Mouse (Mus musculus) right cerebral cortex, postnatal 25 days (tissue): ENCODE results near the gene Strip1.

ENCODE experiments used
- DNase-seq: peaks from one replicate; pipeline ENCODE4 v3.0.0; 2022

The Strip1 gene

GRCm38 (mm10) chr3:107583893-107584292, 47.6 kb downstream of the Strip1 start:
- DNase-seq, result no peak

DNA sequence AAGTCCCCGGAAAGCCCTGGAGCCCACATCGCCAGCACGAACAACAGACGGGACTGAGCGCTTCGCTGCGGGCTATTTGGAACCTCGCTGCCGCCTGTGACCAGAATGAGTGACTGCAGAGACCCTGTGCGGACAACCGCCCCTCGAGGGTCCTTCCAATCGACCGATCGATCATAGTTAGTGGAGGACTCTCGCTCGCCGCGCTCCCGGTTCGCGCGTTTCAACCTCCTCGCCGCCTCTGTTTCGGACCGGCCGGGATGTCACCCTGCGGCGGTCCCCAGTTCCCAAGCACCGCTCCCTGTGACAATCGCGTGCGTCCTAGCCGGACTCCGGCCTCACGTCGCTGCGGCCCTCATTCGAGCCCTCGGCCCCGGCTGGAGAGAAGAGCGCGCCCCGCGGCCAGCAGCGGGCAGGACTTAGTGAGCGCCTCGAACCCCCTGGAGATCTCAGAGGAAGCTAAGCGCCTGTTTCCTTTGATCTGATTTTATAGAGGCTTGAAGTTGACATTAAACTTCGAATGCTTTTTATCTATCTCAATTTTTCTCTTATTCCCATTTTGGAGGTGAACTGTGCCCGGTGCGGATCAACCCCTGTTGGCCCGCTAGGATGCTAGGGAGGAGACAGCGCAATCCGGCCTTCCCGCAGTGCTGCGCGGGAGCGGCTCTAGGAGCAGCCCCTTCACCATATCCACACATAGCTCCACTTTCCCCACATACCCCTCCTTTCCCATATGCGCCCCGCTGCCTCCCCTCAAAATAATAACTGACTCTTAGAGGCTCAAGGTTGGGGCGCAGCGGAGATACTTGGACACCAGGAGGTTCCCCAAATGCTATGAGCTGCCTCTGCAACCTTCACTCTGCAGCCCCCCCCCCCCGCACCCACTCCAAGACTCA, 48.4 kb downstream of the Strip1 start:
- no peak for DNase-seq

- no peak for DNase-seq
Measured at GRCm38 (mm10) chr3:107582130-107582874, 49.2 kb downstream of the Strip1 start.

DNA sequence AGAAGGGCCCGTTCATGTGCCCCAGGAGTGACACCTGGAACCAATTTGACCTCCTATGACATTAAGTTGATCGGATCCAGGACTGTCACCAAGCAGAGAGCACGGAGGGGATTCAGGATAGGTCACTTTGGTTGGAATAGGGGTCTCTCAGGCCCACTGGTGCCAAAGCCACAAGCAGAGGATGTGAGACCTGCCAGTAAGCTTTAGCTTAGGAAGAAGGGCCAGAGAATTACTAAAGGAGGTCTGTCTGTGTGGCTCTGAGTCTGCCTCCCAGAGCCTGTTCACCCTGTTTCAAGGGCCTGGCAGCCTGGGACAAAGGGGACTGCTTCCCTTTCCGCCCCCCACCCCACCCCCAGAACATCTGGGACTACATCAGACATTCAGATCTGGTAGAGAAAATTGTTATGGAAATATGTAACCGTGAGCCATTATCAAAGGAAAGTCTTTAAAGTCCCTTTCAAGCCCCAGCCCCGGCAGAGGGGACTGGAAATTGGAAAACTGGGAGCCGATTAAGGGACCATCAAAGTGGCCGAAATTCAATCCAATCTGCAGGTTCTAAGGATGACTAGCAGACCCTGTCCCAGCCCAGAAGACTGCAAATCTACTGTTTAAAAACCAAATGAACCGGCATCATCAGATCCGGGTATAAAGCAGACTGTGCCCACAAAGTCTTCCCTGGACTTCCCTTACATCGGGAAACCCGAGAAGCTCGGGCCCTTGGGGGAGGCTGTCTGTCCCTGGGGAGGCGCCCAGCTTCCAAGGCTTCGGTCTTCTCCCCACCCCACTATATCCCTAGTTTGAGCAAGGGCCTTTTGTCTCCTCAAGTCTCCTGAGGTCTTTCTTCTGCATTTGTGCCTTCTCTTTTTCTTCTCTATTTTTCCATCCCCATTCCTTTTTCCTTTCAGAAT, 50.1 kb downstream of the Strip1 start:
- DNase-seq, result no peak

DNA sequence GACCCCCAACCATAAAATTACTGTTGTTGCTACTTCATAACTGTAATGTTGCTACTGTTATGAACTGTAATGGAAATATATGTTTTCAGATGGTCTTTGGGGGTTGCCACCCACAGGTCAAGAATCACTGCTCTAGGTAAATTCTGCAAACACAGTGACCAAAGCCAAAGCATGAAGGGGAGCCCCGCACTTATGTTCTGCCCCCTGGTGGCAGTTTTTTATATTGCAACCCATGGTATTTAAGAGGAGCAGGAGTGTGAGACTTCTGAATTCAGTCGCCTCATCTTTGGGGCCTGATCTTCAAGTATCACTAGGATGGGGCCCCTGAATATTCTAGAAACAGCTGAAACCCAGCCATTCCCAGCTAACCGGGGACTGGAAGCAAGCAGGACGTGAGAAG, 52.0 kb downstream of the Strip1 start:
- no peak for DNase-seq

GRCm38 (mm10) chr3:107577810-107578390, 53.6 kb downstream of the Strip1 start:
- DNase-seq, result no peak

GRCm38 (mm10) chr3:107576807-107577206, 54.7 kb downstream of the Strip1 start:
- no peak for DNase-seq

GRCm38 (mm10) chr3:107571205-107571604, 60.3 kb downstream of the Strip1 start:
- no peak for DNase-seq

DNA sequence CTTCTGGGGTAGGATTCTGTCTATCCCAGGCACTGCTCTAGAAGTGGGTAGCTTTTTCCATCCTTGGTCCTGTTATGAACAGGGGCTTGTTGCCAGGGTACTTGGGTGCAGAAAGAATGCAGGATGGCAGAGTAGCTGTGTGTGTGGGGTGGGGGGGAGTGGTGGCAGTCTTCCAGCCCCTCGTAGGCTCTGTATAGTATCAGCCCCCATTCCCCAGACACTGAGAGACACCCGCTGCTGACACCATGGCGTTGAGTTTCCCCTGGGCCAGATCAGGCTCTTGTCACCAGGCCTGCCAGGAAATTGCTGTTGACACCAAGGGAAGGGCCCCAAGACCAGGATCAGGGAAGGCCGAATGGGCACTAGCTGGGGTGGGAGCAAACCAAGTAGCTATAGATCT, 62.8 kb downstream of the Strip1 start:
- DNase-seq, result no peak

DNA sequence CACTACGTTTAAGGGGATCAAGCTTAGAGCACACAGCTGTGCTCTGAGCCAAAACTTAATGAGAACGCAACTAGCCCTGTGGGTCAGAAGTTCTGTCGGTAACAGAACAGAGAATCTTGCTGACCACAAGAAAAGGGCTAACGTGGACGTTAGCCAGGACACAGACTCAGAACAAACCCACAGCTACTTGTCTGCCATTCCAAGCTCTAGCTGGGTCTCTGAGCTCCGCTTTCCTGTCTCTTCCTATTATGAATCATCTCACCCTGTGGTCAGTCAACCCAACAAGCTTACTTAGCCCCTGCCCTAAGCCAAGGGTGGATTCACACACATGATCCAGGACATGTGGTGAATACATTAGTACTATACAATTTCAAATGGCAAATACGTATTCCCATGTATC, 63.7 kb downstream of the Strip1 start:
- no peak for DNase-seq

- DNase-seq, result no peak
Measured at GRCm38 (mm10) chr3:107565331-107565730, 66.2 kb downstream of the Strip1 start.

DNA sequence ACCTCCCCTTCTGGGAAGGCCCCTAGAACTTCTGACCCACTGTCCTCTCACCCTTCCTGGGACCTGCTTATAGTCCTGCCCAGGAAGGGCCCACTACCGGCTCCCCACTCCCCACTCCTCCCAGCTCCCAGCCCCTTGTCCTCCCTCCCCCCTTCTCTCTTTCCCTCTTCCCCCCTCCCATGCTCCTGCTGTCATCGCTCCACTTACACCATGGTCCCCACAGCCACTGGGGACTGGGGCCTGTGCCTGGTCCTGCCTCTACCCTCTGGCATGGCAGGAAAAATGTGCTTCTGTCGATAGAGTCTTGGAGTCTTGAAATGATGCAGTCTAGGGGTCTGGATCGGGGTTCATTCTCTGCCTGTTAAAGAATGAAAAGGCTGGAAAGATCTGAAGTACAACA, 67.6 kb downstream of the Strip1 start:
- no peak for DNase-seq

GRCm38 (mm10) chr3:107562591-107562990, 68.9 kb downstream of the Strip1 start:
- no peak for DNase-seq
